Mouse (Mus musculus) midbrain, embryonic 13.5 days (tissue): ENCODE results near the gene Armc10. TPM values are rescaled to one million over a fixed set of nuclear protein-coding genes. Genes with fewer than 3 reads are reported as not detected.
A peak's percentile ranks its signal among the peaks of the same experiment; 100 is the strongest.
"Not testable (repeated sequence)": the region's sequence is repeated elsewhere in the genome, so short reads cannot be mapped to it uniquely, and the experiment has no call there.

Experiments used
- ATAC-seq: fragments of 200-750 bp; cut with Nextera tagmentation; 2 replicates; pipeline ENCODE4 v1.8.0; 2017; ENCODE audit warnings: mild to moderate bottlenecking, moderate TSS enrichment, moderate library complexity
- H3K27ac ChIP-seq: fragments of 300-500 bp; sonication (generic); 2 replicates; pipeline ENCODE4 v1.5.1; 2015; ENCODE audit warnings: inconsistent platforms, mild to moderate bottlenecking, moderate library complexity
- H3K27me3 ChIP-seq: fragments of 300-500 bp; sonication (generic); 2 replicates; pipeline ENCODE4 v1.6.1; 2015; ENCODE audit warnings: mild to moderate bottlenecking, inconsistent platforms
- H3K36me3 ChIP-seq: fragments of 300-500 bp; sonication (generic); 2 replicates; pipeline ENCODE4 v1.6.1; 2015; ENCODE audit warnings: mild to moderate bottlenecking, inconsistent platforms
- H3K4me1 ChIP-seq: fragments of 300-500 bp; sonication (generic); replicated peaks from 2 replicates; pipeline ENCODE4 v1.6.1; 2015; ENCODE audit warnings: inconsistent platforms
- H3K4me2 ChIP-seq: fragments of 300-500 bp; sonication (generic); replicated peaks from 2 replicates; pipeline ENCODE4 v1.6.1; 2015; ENCODE audit warnings: moderate library complexity, mild to moderate bottlenecking, inconsistent platforms
- H3K4me3 ChIP-seq: fragments of 300-500 bp; sonication (generic); replicated peaks from 2 replicates; pipeline ENCODE4 v1.5.1; 2015; ENCODE audit warnings: mild to moderate bottlenecking, inconsistent platforms
- H3K9ac ChIP-seq: fragments of 300-500 bp; sonication (generic); replicated peaks from 2 replicates; pipeline ENCODE4 v1.6.1; 2015; ENCODE audit warnings: mild to moderate bottlenecking, inconsistent platforms
- H3K9me3 ChIP-seq: fragments of 300-500 bp; sonication (generic); 2 replicates; pipeline ENCODE4 v1.6.1; 2016; ENCODE audit warnings: mild to moderate bottlenecking, inconsistent platforms
- WGBS: fragments of 180-500 bp; shearing (Covaris S2); methylation state at CpG from one replicate; pipeline ENCODE4 v1.1.7; 2015; 5-methylcytosine and 5-hydroxymethylcytosine counted together
- polyA plus RNA-seq: library from polyadenylated mRNA; unstranded; fragments of >200 nt; fragmentation: Nextera tagmentation; extraction: Ambion mirVana; gene quantifications from 2 replicates; pipeline ENCODE4 v1.2.1, GENCODE M21; 2015

The Armc10 gene
- polyA plus RNA-seq, 1 experiment from 2014 or later, result 80.8 TPM

- Histone ChIP-seq H3K27ac (no peak overlapping the region), H3K4me1 (peaks cover 4% of the 10 kb centered on the region; the same call in 1 of the 2 replicates), H3K9ac (no peak overlapping the region), H3K36me3 (peaks cover 9% of the 10 kb centered on the region; the same call in 1 of the 2 replicates), H3K27me3 (no peaks in the 10 kb centered on the region), H3K9me3 (no peaks in the 10 kb centered on the region), H3K4me3 (no peak overlapping the region), H3K4me2 (no peak overlapping the region)
- ATAC-seq, result no peak
- WGBS, result 82% methylated on average over 3 of the region's 3 CpGs
Measured at GRCm38 (mm10) chr5:21693372-21693870, 47.8 kb downstream of the Armc10 start.

DNA sequence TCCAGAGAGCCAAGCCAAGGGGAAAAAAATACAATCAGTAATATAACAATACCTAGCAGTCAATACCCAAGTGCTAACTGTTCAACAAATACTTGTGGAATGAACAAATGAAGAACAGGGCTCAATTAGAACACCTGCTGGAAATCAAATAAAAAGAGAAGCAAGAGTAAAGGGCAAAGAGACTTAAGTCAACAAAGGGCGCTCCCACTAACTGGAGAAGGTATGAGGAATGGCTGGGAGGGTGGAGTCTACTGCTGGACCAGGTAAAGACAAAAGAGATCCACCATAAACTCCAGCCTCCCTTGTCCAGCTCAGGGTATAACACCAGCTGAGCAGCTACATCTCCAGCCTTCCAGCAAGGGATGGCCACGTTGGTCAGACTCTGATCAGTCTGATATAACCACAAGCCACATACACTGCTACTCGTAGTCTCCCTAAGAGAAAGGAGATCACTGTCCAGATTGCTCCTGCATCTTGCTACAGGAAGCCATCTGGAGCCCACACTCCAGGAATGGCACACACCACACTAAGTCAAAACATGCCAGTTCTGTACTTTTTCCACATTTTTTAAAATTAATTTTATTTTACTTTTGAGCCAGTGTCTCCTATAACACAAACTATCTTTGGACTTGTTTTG is 49.4 kb downstream of the Armc10 start:
- no peak overlapping the region for H3K9ac ChIP-seq
- no peak overlapping the region for H3K4me2 ChIP-seq
- no peaks in the 10 kb centered on the region for H3K9me3 ChIP-seq
- H3K36me3 ChIP-seq, result no peaks in the 10 kb centered on the region
- no peak overlapping the region for H3K27ac ChIP-seq
- no peak for ATAC-seq
- peaks cover 7% of the 10 kb centered on the region; the same call in 1 of the 2 replicates for H3K4me1 ChIP-seq
- H3K27me3 ChIP-seq, result no peaks in the 10 kb centered on the region
- WGBS, result 93% methylated on average over 3 of the region's 3 CpGs
- no peak overlapping the region for H3K4me3 ChIP-seq

DNA sequence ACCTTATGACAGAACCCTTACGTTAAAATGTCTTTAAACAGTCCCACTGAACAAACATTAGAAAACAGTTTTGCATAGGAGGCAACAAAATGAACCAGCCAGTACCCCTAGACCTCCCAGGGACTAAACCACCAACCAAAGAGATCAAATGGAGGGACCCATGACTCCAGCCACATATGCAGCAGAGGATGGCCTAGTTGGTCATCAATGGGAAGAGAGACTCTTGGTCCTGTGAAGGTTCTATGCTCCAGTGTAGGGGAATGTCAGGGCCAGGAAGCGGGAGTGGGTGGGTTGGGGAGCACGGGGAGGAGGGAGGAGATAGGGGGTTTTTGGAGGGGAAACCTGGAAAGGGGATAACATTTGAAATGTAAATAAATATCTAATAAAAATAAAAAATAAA is 53.9 kb downstream of the Armc10 start:
- not testable (repeated sequence) for H3K27me3 ChIP-seq, H3K36me3 ChIP-seq, H3K9ac ChIP-seq, H3K9me3 ChIP-seq, H3K27ac ChIP-seq, ATAC-seq
- peaks cover 11% of the 10 kb centered on the region; the same call in 1 of the 2 replicates for H3K4me1 ChIP-seq
- H3K4me3 ChIP-seq, result peak overlapping the region; percentile 25
- H3K4me2 ChIP-seq, result peak overlapping the region; percentile 45
- 90% methylated on average over 3 of the region's 3 CpGs for WGBS

- no peaks in the 10 kb centered on the region for H3K36me3 ChIP-seq
- no peaks in the 10 kb centered on the region for H3K27me3 ChIP-seq
- peak overlapping the region; percentile 67 for H3K4me3 ChIP-seq
- H3K4me2 ChIP-seq, result peak overlapping the region; percentile 61
- H3K9ac ChIP-seq, result peak overlapping the region; percentile 83
- peaks cover 11% of the 10 kb centered on the region; the same call in 1 of the 2 replicates for H3K4me1 ChIP-seq
- ATAC-seq, result no peak
- WGBS, result 8% methylated on average over 10 of the region's 10 CpGs
- H3K9me3 ChIP-seq, result no peaks in the 10 kb centered on the region
- no peak overlapping the region for H3K27ac ChIP-seq
Measured at GRCm38 (mm10) chr5:21700272-21700821, 54.7 kb downstream of the Armc10 start.

- Histone ChIP-seq H3K36me3 (no peaks in the 10 kb centered on the region), H3K9me3 (no peaks in the 10 kb centered on the region), H3K4me3 (peak overlapping the region; percentile 67), H3K9ac (peak overlapping the region; percentile 83), H3K27me3 (no peaks in the 10 kb centered on the region), H3K4me1 (peaks cover 11% of the 10 kb centered on the region; the same call in 1 of the 2 replicates), H3K27ac (peak overlapping the region; percentile 98), H3K4me2 (peak overlapping the region; percentile 61)
- ATAC-seq, result peak; percentile 87
- under 1% methylated on average over 22 of the region's 22 CpGs for WGBS
Measured at GRCm38 (mm10) chr5:21700934-21701333, 55.3 kb downstream of the Armc10 start.

DNA sequence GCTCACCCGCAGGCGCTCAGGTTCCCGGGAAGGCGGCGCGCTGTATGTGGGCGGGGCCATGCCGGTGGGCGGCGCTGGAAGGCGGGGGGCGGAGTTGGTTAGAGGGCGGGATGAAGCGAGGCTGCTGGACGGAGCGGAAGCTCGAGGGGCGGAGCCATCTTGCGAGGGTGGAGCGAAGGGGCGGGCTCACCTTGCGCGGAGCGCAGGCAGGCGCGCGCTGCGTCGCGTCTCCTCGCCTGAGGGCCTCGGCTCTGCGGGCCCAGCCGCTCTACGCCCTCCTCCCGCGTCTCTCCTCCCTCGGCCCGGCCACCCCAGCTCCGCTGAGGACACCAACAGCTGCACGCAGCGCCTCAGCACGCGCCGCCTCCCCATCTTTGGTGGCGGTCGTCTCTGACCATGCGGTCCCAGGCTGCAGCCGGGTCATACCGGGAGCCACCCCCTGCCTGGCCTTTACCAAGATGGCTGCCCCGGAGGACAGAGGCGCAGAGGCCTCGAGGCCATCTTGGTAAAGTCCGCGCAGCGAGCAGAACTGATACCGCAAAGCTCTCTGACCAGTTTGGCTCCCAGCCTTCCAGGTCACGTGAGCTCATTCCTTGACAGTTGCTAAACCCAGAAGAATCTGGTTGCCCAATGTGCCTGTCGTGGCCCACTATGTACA is 55.9 kb downstream of the Armc10 start, which contains the start of gene Napepld:
Napepld (minus strand) TSS at position 46 of the 658 bp plus-strand sequence.
- no peaks in the 10 kb centered on the region for H3K27me3 ChIP-seq
- peak within 1 kb of the TSS; percentile 83 for H3K9ac ChIP-seq
- H3K36me3 ChIP-seq, result no peaks in the 10 kb centered on the region
- peak; percentile 99 for ATAC-seq
- H3K4me3 ChIP-seq, result peak within 1 kb of the TSS; percentile 67
- H3K4me2 ChIP-seq, result peak within 1 kb of the TSS; percentile 61
- peak within 1 kb of the TSS; percentile 98 for H3K27ac ChIP-seq
- WGBS, result under 1% methylated on average over 49 of the region's 59 CpGs
- H3K4me1 ChIP-seq, result peaks cover 11% of the 10 kb centered on the region; the same call in 1 of the 2 replicates
- H3K9me3 ChIP-seq, result no peaks in the 10 kb centered on the region

- 57% methylated on average over 2 of the region's 2 CpGs for WGBS
- no peaks in the 10 kb centered on the region for H3K27me3 ChIP-seq
- H3K36me3 ChIP-seq, result no peaks in the 10 kb centered on the region
Measured at GRCm38 (mm10) chr5:21702009-21702364, 56.4 kb downstream of the Armc10 start.

GRCm38 (mm10) chr5:21702873-21703475 is 57.4 kb downstream of the Armc10 start:
- 87% methylated on average over 6 of the region's 6 CpGs for WGBS
- ATAC-seq, result no peak
- Histone ChIP-seq H3K36me3 (no peaks in the 10 kb centered on the region), H3K27me3 (no peaks in the 10 kb centered on the region), H3K4me2 (no peak overlapping the region), H3K4me3 (no peak overlapping the region), H3K9me3 (no peaks in the 10 kb centered on the region), H3K4me1 (peaks cover 9% of the 10 kb centered on the region; the same call in 1 of the 2 replicates), H3K9ac (no peak overlapping the region), H3K27ac (no peak overlapping the region)

More at GRCm38 (mm10) chr5:21702009-21702364, 56.4 kb downstream of the Armc10 start:
- H3K4me2 ChIP-seq, result peak overlapping the region; percentile 61
- H3K4me1 ChIP-seq, result peaks cover 11% of the 10 kb centered on the region; the same call in 1 of the 2 replicates
- peak overlapping the region; percentile 98 for H3K27ac ChIP-seq
- no peak for ATAC-seq
- H3K9ac ChIP-seq, result peak overlapping the region; percentile 83
- peak overlapping the region; percentile 67 for H3K4me3 ChIP-seq
- H3K9me3 ChIP-seq, result no peaks in the 10 kb centered on the region

DNA sequence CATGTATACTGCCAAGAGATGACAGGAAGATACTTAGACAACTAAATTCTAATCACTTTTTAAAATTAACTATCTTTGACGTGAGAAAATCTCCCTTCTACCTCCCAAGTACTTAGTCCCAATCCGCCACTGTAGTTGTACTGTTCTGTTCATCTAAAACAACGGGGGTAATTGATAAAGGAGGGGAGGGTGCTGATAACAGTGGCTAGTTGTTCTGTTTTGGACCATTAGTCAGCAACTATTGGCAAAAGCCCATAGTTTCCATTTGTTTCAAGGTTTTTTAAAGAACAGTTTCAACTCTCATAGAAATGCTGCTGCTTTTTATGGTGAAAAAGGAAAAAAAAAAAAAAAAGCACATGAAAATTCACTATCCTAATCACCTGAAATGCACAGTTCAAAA is 58.1 kb downstream of the Armc10 start:
- WGBS, result 92% methylated on average over 3 of the region's 3 CpGs
- ATAC-seq, result no peak
- H3K27ac ChIP-seq, result no peak overlapping the region

DNA sequence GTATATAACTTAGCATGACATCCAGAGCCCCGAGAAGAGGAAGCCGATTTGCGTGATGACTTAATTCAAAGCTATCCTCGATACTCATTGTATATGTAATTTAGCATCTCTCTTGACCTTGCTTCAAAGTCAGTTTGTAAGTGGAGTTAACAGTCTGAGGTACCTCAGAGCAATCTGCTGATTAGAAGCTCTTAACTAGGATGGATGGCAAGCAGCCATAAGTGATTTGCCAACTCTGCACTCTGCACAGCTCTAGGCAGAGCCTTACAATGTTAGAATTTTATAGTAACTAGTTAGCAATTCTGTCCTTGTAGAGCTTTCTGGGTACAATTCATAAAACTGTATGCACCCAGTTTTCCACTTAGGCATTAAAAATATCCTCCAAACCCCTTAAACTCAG is 60.9 kb downstream of the Armc10 start:
- H3K36me3 ChIP-seq, result no peaks in the 10 kb centered on the region
- WGBS, result 94% methylated on average over 4 of the region's 4 CpGs
- H3K4me3 ChIP-seq, result no peak overlapping the region
- no peak overlapping the region for H3K4me2 ChIP-seq
- no peak overlapping the region for H3K27ac ChIP-seq
- H3K9ac ChIP-seq, result no peak overlapping the region
- no peaks in the 10 kb centered on the region for H3K27me3 ChIP-seq
- no peaks in the 10 kb centered on the region for H3K9me3 ChIP-seq
- no peaks in the 10 kb centered on the region for H3K4me1 ChIP-seq
- ATAC-seq, result no peak

More for the DNA sequence above, 58.1 kb downstream of the Armc10 start:
- H3K9me3 ChIP-seq, result no peaks in the 10 kb centered on the region
- no peaks in the 10 kb centered on the region for H3K27me3 ChIP-seq
- no peak overlapping the region for H3K9ac ChIP-seq
- no peak overlapping the region for H3K4me3 ChIP-seq
- H3K4me1 ChIP-seq, result peaks cover 7% of the 10 kb centered on the region; the same call in 1 of the 2 replicates
- no peaks in the 10 kb centered on the region for H3K36me3 ChIP-seq
- H3K4me2 ChIP-seq, result no peak overlapping the region

- H3K4me1 ChIP-seq, H3K36me3 ChIP-seq, H3K4me3 ChIP-seq, ATAC-seq, H3K4me2 ChIP-seq, H3K27me3 ChIP-seq, H3K27ac ChIP-seq, H3K9ac ChIP-seq, H3K9me3 ChIP-seq: not testable (repeated sequence)
- 89% methylated on average over 8 of the region's 8 CpGs for WGBS
Measured at GRCm38 (mm10) chr5:21708011-21708410, 62.4 kb downstream of the Armc10 start.
